Mouse (Mus musculus) skeletal muscle tissue, adult 2 months (tissue): Measurements from ENCODE around the gene Ntm.

Experiments used
- DNase-seq: peaks from one replicate; pipeline ENCODE4 v3.0.0-alpha.2; 2012; ENCODE audit warnings: low read depth, low spot score

Ntm gene

DNA sequence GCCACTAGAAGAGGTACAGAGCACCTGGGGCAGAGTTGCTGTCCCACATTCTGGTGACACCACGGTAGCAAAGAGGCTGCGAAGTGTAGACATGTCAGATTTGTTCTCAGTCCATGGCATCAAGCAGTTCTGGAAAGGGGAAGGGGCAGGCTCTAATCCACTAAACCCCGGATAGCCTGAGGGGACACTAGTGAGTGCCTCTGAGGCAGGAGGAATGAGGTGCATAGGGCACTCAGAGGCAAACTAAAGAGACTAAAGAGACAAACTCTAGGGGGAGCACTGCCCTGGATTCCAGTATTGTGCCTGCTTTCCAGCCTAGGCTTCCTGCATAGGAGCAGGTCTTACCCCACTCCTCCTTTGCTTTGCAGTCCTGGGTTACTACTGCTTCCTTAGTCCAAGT is 926.5 kb downstream of the Ntm start:
- DNase-seq, result no peak

DNA sequence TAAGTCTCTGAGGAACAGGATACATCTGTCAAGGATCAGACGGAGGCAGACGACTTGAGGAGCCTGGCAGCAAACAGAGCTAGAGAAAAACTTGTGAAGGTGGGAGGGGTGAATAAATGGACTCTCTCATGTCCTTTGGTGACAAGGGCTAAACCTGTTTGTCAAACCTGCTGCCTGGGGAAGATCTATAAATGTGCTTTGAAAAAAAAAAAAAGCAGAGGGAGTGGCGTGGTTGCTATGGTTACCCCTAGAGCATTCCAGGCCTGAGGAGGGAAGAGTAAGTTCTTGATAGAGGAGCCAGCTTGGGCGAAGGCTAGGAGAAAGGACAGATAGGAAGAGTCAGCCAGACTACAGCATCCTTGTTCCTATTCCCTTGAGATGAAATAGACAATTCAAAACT is 926.9 kb downstream of the Ntm start:
- no peak for DNase-seq

DNA sequence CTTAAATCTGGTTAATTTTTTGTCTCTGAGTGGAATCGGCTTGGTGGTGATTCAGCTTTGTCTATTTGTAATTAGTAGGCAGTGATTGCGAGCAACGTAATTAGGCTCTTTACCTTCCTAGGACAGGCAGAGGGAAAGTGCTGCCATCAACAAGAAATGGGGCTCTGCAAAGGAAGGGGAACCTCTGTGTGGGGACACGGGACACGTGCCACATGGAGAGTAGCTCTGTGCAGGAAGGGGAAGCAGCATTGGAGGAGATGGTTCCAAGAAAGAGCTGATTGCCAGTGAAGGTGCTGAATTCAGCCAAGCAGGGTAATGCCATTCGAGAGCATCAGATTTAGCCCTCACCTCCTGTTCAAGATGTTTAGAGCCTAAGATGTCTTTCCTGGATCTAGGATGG is 936.5 kb downstream of the Ntm start:
- no peak for DNase-seq

DNA sequence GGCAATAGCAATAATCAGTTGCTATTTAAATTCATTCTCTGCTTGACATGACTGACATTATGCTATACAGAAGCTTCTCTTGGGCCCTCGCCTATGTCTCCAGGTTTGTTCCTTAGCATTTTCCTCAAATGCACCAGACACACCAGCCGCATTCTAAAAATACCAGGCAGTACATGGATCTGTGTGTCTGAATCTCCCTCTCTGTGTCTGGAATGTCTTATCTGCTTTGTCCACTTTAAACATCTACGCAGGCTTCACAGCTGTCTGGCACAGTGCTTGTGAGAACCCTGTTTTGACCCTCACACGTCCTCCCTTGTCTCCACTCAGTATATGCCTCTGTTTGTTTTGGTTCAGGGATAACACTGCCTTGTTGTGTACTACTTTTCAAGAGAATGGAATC is 937.3 kb downstream of the Ntm start:
- DNase-seq, result no peak

DNA sequence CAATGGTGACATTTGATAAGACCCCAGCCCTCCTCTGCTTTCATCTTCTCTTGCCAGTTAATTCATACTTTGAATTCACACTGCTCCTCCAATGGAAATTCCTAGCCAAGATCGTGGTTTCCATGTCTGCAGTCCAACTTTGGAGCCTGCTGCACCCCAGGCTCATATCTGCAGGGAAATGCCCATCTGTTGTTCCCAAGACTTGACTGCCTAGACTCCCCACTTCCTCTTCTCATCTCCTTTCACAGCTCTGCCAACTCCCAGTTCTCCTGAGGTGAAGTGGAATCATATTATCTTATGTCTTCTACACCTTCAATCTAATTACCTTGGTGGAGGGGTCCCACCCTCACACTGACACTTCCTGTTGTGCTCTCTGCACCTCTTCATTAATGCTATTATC is 937.8 kb downstream of the Ntm start:
- no peak for DNase-seq

DNA sequence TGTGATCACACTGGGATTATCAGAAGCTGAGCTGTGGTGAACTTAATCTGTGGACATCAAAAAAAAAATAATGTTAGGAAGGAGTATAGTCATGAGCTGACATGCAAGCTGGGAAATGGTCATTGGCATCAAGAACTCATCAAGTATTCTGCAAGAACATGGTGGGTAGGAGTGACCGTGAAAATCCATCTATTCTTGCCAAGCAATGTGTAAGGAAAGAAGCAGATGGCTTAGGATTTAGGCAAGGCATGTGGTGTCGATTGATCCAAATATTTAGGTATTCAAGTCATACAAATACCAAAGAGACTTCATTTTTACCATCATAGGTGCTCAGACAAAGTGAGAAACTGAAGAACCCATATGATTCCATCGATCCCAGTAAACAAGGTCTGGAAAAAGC is 946.1 kb downstream of the Ntm start:
- DNase-seq, result no peak

DNA sequence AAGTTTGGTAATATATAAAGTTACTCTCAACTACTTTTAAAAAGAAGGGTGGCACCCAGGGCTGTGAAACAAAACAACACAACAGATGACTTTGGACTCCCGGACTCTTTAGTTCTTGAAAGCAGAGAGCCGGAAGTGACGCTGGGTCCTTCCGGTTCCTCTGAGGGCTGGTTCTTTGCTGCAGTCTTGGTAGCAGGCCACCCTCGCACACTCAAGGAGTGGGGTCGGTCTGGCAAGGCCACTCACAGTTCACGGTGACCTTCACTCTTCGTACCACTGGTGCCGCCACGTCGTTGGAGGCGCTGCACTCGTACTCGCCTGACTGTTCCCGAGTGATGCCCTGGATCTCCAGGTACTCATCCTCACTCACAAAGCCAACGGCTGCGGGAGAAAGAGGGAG is 949.1 kb downstream of the Ntm start:
- no peak for DNase-seq

DNA sequence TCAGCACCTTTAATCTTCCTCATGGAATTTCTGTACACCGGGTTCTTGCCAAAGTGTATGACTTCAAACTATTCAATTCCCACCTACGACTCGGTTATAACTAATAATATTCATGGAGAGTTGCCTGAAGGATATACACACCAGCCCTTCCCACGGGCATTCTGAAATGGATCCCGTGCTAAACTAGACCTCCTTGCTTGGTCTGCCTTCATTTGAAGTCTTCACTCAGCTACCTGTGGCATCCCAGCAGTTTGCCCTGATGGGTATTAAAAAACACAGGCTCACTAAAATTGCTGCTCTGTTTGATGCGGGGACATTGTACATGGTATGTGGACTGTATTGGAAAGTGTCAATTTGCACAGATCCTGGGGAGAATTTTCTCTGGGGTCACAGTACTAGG is 950.4 kb downstream of the Ntm start:
- no peak for DNase-seq

DNA sequence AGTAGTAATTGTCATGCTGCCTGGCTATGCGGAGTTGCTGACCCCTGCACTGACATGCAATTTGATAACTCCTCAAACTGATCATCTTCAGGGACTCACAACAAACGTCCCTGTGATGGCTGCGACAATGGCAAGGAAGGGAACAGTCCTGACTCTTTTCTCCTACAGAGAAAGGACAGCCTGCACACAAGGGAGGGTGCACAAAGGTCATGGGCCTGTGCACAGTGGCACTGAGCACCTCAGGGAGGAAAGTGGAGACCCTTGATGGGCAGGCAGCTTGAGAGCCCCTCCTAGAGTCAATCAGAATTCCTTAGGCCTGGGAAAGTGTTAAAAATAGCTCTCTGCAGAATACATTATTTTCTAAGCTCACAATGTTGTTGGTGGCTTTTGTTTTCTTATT is 951.5 kb downstream of the Ntm start:
- no peak for DNase-seq

DNA sequence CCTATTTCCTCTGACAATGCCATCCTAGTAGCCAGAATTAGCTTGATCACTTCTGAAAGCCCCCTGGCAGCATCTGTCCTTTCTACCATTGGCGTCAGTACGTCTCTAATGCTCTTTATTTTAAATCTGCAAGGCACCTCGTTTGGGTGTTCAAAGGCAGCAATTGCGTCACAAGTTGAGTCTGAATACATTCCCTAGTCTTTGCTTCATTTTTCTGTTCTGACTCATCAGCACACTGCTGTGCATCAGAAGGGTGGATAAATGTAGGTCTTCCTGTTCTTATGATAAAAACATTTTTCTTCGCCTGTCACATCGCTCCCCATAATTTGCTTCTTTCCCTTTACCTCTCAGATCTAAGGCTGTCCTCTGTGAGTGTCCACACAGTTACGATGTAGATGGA is 958.4 kb downstream of the Ntm start:
- no peak for DNase-seq

DNA sequence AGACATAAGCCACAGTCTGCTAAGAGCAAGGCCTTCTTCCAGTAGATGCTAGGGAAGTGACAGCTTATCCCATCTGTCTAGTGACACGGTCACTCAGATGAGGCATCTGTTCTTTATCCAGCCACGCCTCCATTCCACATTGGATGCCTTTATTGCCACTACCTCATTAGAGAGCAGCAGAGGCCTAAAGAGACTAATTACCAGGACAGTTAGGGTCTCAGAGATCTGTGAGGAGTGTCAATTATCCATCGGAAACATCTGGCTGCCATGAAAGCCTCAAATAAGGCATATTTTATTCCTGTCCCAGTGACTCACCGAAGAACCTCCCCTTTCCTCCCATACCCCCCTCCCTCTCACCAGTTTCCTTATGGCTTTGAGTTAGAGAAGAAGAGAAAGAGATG is 963.0 kb downstream of the Ntm start:
- DNase-seq, result no peak

DNA sequence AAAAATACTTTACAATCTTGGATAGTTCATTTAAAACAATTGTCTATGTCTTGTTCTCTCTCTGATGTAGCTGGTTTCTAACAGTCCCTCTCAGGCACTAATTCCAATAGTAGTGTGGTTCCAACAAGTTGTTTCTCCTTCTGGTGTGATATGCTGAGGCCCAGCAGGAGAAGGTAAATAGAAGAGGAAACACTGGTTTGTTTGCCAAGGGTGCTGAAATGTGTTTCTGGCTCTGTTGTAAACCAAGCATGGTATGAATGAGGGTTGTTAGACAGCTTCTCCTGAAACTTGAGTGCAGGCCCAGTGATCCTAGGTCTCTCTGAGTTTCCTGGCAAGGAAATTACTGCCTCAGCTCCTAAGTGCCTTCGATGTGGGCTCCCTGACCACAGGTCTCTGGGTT is 985.7 kb downstream of the Ntm start:
- no peak for DNase-seq

DNA sequence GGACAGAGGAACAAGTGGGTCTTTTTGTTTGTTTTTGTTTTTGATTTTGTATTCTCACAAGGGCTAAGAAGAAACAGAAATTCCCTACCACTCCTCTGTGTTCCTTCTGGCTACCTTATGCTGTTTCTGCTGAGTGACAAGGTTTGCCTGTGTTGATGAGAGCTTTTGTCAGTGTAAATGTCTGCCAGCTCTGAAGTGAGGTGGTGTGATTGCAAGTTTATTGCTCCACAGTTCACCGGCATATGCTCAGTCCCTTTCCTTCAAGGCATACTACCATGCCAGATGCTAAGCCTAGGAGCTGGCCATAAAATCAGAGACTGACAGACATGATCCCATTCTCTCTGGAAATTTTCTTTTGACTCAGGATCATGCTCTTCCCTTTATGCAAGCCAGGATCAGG is 993.5 kb downstream of the Ntm start:
- DNase-seq, result no peak
